Mouse (Mus musculus): ENCODE measurements at regions not wholly inside any gene's neighbourhood (a gene's known extent, or its start where the extent isn't known, plus 50 kb on each side); places are given as distances from the start of the nearest gene placed in this dataset.

DNA sequence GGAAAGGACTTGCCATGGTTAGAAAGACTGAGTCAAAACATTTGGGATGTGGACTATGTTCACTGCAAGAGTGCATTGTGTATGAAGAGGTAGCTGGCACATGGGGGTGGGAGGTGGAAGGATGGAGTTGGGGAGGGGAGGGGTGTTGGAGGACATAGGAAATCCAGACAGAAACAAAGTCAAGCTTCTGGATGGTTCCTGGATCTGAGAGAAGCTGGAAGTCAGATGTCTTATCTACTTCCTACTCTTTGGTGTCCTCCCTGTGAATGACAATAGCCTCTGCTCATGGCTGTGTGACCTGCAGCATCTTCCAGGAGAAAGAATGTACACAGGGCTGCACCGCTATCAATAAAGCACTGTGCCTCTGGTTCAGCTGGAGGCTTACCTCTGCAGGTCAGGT, 491.3 kb downstream of the Rnf144a start:
- Histone ChIP-seq H3K9me3 (replicated peaks; ENCODE audit: low read length) (no peaks in the 10 kb centered on the region), H3K27ac (ENCODE audit: insufficient read depth, low read depth) (no peak overlapping the region), H3K4me3 (replicated peaks in 1 of 3; ENCODE audit: low read depth in 2 of 3, low read length in 2 of 3, poor library complexity in 1 of 3) (no peak overlapping the region), H3K27me3 (replicated peaks) (no peaks in the 10 kb centered on the region), H3K4me1 (ENCODE audit: control insufficient read depth in 1 of 2, insufficient read depth in 2 of 2) (peaks cover 0 to 21% of the 10 kb centered on the region in 2 experiments; a peak in 2 of 4 replicates), H3K9ac (ENCODE audit: insufficient read depth, low read depth) (no peak overlapping the region), H3K36me3 (replicated peaks in 1 of 2; ENCODE audit: control insufficient read depth in 1 of 2, insufficient read depth in 1 of 2, low read length in 1 of 2) (no peaks in the 10 kb centered on the region), H3K4me2 (ENCODE audit: insufficient read depth, low read depth, poor library complexity, severe bottlenecking) (no peak overlapping the region), H3K79me2 (replicated peaks; ENCODE audit: control insufficient read depth, extremely low read depth, insufficient read depth, poor library complexity, severe bottlenecking) (no peaks in the 10 kb centered on the region)
- DNase-seq (ENCODE audit: extremely low read depth), result no peak
- no peak for TF ChIP-seq HCFC1 (IDR thresholded peaks at IDR 0.05; ENCODE audit: low read depth, low read length)
- TF ChIP-seq GABPA (IDR thresholded peaks at IDR 0.05; ENCODE audit: insufficient replicate concordance, low read depth, low read length), result no peak
- TF ChIP-seq BHLHE40 (IDR thresholded peaks at IDR 0.05; ENCODE audit: low read depth, low read length), result no peak
- no peak for TF ChIP-seq ZNF384 (IDR thresholded peaks at IDR 0.05; ENCODE audit: low read depth, low read length)
- no peak for TF ChIP-seq RAD21 (IDR thresholded peaks at IDR 0.05; ENCODE audit: low read depth, low read length)
- TF ChIP-seq ZMIZ1 (IDR thresholded peaks at IDR 0.05; ENCODE audit: low read depth, low read length), result no peak
- no peak for TF ChIP-seq ZKSCAN1 (IDR thresholded peaks at IDR 0.05; ENCODE audit: borderline replicate concordance, low read depth, low read length)
- no peak for TF ChIP-seq IRF4 (IDR thresholded peaks at IDR 0.05; ENCODE audit: low read depth, low read length)
- TF ChIP-seq POLR2AphosphoS2 (IDR thresholded peaks at IDR 0.05; ENCODE audit: low read depth, low read length), result no peak
- TF ChIP-seq USF1 (IDR thresholded peaks at IDR 0.05; ENCODE audit: low read depth, low read length), result no peak
- TF ChIP-seq POLR2A (IDR thresholded peaks at IDR 0.05; ENCODE audit: low read depth, low read length), result no peak
- no peak for TF ChIP-seq CHD1 (IDR thresholded peaks at IDR 0.05; ENCODE audit: low read depth, low read length)
- TF ChIP-seq MAX (IDR thresholded peaks at IDR 0.05; ENCODE audit: low read length), result no peak
- no peak for TF ChIP-seq SMC3 (IDR thresholded peaks at IDR 0.05; ENCODE audit: low read depth, low read length)
- dilution Hi-C loops (cut with MboI; ENCODE audit: extremely low pct_ligation_motif_present, extremely low pct_unique_long_range_greater_than_20kb, low sequenced_read_pairs), result no loop called here
- in situ Hi-C loops (cut with MboI; ENCODE audit: low pct_ligation_motif_present, low pct_unique_long_range_greater_than_20kb, low sequenced_read_pairs), result no loop called here

DNA sequence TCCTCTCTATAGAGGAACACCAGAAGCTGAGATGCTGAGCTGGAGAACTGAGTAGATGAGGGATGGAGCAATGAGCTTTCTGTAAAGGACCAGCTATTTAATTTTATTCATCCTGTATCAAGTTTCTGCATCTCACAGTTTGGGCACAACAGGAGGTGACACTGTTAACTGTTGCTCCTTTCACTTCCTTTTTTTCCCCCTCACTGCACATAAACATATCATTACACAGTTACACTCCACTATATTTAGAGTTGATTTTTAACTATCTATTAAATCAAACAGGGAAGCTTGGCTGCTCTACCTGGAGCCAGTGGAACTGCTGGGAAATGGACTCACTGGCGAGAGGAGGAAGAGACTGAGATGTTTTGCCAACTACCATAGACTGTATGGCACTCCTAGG, 509.4 kb downstream of the Rnf144a start:
- H3K4me1 ChIP-seq (ENCODE audit: control insufficient read depth in 1 of 2, insufficient read depth in 2 of 2), result peaks cover 0 to 11% of the 10 kb centered on the region in 2 experiments; a peak in 2 of 4 replicates
- no peaks in the 10 kb centered on the region for H3K27me3 ChIP-seq (replicated peaks)
- DNase-seq (ENCODE audit: extremely low read depth), result peak; percentile 27
- dilution Hi-C loops (cut with MboI; ENCODE audit: extremely low pct_ligation_motif_present, extremely low pct_unique_long_range_greater_than_20kb, low sequenced_read_pairs) (no loop called here), in situ Hi-C loops (cut with MboI; ENCODE audit: low pct_ligation_motif_present, low pct_unique_long_range_greater_than_20kb, low sequenced_read_pairs) (no loop called here)
- H3K79me2 ChIP-seq (replicated peaks; ENCODE audit: control insufficient read depth, extremely low read depth, insufficient read depth, poor library complexity, severe bottlenecking), result no peaks in the 10 kb centered on the region
- H3K9ac ChIP-seq (ENCODE audit: insufficient read depth, low read depth), result no peak overlapping the region
- no peak for TF ChIP-seq UBTF (IDR thresholded peaks at IDR 0.05; ENCODE audit: low read depth, low read length)
- peak; percentile 57 for TF ChIP-seq EP300 (IDR thresholded peaks at IDR 0.05; ENCODE audit: low read length)
- peak; percentile 62; the same call in 1 of the 2 replicates for TF ChIP-seq IRF4 (IDR thresholded peaks at IDR 0.05; ENCODE audit: low read depth, low read length)
- H3K36me3 ChIP-seq (replicated peaks in 1 of 2; ENCODE audit: control insufficient read depth in 1 of 2, insufficient read depth in 1 of 2, low read length in 1 of 2), result no peaks in the 10 kb centered on the region
- H3K4me2 ChIP-seq (ENCODE audit: insufficient read depth, low read depth, poor library complexity, severe bottlenecking), result no peak overlapping the region
- H3K4me3 ChIP-seq (replicated peaks in 1 of 3; ENCODE audit: low read depth in 2 of 3, low read length in 2 of 3, poor library complexity in 1 of 3), result no peak overlapping the region
- H3K9me3 ChIP-seq (replicated peaks; ENCODE audit: low read length), result peaks cover 3% of the 10 kb centered on the region
- no peak overlapping the region for H3K27ac ChIP-seq (ENCODE audit: insufficient read depth, low read depth)
